Mouse (Mus musculus): ENCODE measurements at regions not wholly inside any gene's neighbourhood (a gene's known extent, or its start where the extent isn't known, plus 50 kb on each side); places are given as distances from the start of the nearest gene placed in this dataset.

DNA sequence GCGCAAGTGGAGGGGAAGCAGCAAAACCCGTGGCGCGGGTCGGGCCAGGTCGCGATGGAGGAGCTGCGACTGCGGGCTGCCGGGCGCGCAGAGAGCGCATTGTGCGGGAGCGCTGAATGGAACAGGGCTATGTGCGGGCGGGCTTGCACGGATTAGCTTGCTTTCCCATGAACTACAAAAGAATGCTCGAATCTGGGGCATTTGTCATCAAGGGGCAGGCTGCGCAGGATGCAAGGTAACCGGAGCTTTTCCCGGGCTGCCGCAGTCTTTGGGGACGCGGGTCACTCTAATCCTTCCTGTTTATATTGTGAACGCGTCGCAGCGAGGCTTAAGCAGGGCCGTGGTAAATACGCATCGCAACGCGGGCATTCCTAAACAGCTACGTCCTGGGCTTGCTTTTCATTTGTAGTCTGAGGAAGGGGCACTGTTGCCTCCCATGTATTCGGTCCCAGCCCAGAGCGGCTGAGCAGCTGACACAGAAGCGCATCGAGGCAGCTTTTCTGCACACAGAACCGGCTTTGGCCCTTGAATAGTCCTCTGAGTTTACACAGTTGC is 64.8 kb upstream of the Akt3 start:
- TF ChIP-seq EP300 (optimal IDR thresholded peaks at IDR 0.05) (no peak), CTCF (IDR thresholded peaks at IDR 0.05; ENCODE audit: low read depth) (no peak)
- Histone ChIP-seq H3K27me3 (ENCODE audit: control insufficient read depth, insufficient read depth, low read length) (0 out of 2 replicates have a peak, but pooled peaks cover 2% of the 10 kb centered on the region), H3K27ac (replicated peaks) (no peak overlapping the region), H3K9ac (ENCODE audit: low read length) (peak overlapping the region; percentile 45), H3K4me1 (replicated peaks; ENCODE audit: control insufficient read depth, insufficient read depth) (no peaks in the 10 kb centered on the region), H3K36me3 (ENCODE audit: control insufficient read depth, insufficient read depth, low read length) (no peaks in the 10 kb centered on the region), H3K9me3 (ENCODE audit: control insufficient read depth, low read length) (no peaks in the 10 kb centered on the region), H3K4me2 (replicated peaks; ENCODE audit: low read depth) (peak overlapping the region; percentile 79), H3K4me3 (ENCODE audit: low read depth, low read length) (peak overlapping the region; percentile 40)
- no peak for ATAC-seq (ENCODE audit: low FRiP score, low TSS enrichment)
- peak; percentile 16 for DNase-seq (ENCODE audit: low spot score)
- WGBS, result 1% methylated on average over 40 of the region's 40 CpGs

- Histone ChIP-seq H3K36me3 (ENCODE audit: control insufficient read depth, insufficient read depth, low read length) (no peaks in the 10 kb centered on the region), H3K9ac (ENCODE audit: low read length) (no peak overlapping the region)
These were observed 64.3 kb upstream of the Akt3 start for GRCm38 (mm10) chr1:177322307-177322685.

DNA sequence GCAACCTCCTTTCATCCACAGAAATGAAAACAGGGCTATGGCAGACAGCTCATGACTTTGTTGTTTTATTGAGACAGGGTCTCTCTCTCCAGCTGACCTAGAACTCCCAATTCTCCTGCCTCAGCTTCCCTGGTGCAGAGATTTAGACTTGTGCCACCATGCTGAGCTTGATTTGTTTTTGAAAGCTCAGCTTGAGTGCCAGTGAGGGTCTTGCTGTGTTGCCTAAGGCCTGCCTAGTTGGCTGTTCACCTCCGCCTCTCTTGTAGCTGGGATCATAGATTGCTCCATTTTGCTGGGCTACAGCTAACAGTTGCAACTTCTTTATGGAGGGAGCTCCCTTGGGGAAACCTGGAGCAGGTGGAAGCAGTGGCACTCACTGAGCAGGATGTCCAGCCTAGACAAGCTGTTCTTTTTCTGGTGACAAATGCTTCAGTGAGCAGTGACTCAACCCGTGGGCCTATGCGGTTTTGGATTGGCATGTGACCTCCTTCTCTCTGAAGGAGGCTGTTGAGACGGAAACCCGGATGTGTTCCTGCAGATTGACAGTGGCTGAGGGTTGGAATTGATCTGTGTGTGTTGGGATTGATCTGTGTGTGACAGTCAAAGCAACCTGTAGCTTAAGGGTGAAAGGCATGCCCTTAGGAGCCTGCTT is 63.8 kb upstream of the Akt3 start:
- no peak overlapping the region for H3K4me3 ChIP-seq (ENCODE audit: low read depth, low read length)
- no peaks in the 10 kb centered on the region for H3K9me3 ChIP-seq (ENCODE audit: control insufficient read depth, low read length)
- 0 out of 2 replicates have a peak, but pooled peaks cover 2% of the 10 kb centered on the region for H3K27me3 ChIP-seq (ENCODE audit: control insufficient read depth, insufficient read depth, low read length)
- WGBS, result 58% methylated on average over 5 of the region's 5 CpGs
- no peak overlapping the region for H3K9ac ChIP-seq (ENCODE audit: low read length)
- TF ChIP-seq CTCF (IDR thresholded peaks at IDR 0.05; ENCODE audit: low read depth) (no peak), EP300 (optimal IDR thresholded peaks at IDR 0.05) (no peak)
- no peaks in the 10 kb centered on the region for H3K4me1 ChIP-seq (replicated peaks; ENCODE audit: control insufficient read depth, insufficient read depth)
- no peak overlapping the region for H3K4me2 ChIP-seq (replicated peaks; ENCODE audit: low read depth)
- H3K36me3 ChIP-seq (ENCODE audit: control insufficient read depth, insufficient read depth, low read length), result no peaks in the 10 kb centered on the region
- no peak overlapping the region for H3K27ac ChIP-seq (replicated peaks)
- DNase-seq (ENCODE audit: low spot score) (no peak), ATAC-seq (ENCODE audit: low FRiP score, low TSS enrichment) (no peak)

More at GRCm38 (mm10) chr1:177322307-177322685, 64.3 kb upstream of the Akt3 start:
- no peak for TF ChIP-seq CTCF (IDR thresholded peaks at IDR 0.05; ENCODE audit: low read depth)
- no peak for TF ChIP-seq EP300 (optimal IDR thresholded peaks at IDR 0.05)
- Histone ChIP-seq H3K4me2 (replicated peaks; ENCODE audit: low read depth) (peak overlapping the region; percentile 79), H3K4me3 (ENCODE audit: low read depth, low read length) (peak overlapping the region; percentile 40), H3K4me1 (replicated peaks; ENCODE audit: control insufficient read depth, insufficient read depth) (no peaks in the 10 kb centered on the region), H3K27me3 (ENCODE audit: control insufficient read depth, insufficient read depth, low read length) (0 out of 2 replicates have a peak, but pooled peaks cover 2% of the 10 kb centered on the region), H3K9me3 (ENCODE audit: control insufficient read depth, low read length) (no peaks in the 10 kb centered on the region), H3K27ac (replicated peaks) (no peak overlapping the region)
- 11% methylated on average over 6 of the region's 6 CpGs for WGBS
- ATAC-seq (ENCODE audit: low FRiP score, low TSS enrichment) (no peak), DNase-seq (ENCODE audit: low spot score) (no peak)

- TF ChIP-seq CTCF (IDR thresholded peaks at IDR 0.05; ENCODE audit: low read depth) (no peak), EP300 (optimal IDR thresholded peaks at IDR 0.05) (no peak)
- no peak for ATAC-seq (ENCODE audit: low FRiP score, low TSS enrichment)
- 11% methylated on average over 5 of the region's 5 CpGs for WGBS
These were observed 50.3 kb upstream of the Akt3 start for GRCm38 (mm10) chr1:177308213-177308872.

More at GRCm38 (mm10) chr1:177308213-177308872, 50.3 kb upstream of the Akt3 start:
- Histone ChIP-seq H3K36me3 (ENCODE audit: control insufficient read depth, insufficient read depth, low read length) (no peaks in the 10 kb centered on the region), H3K9ac (ENCODE audit: low read length) (no peak overlapping the region), H3K27me3 (ENCODE audit: control insufficient read depth, insufficient read depth, low read length) (no peaks in the 10 kb centered on the region), H3K4me3 (ENCODE audit: low read depth, low read length) (no peak overlapping the region), H3K4me1 (replicated peaks; ENCODE audit: control insufficient read depth, insufficient read depth) (no peaks in the 10 kb centered on the region), H3K4me2 (replicated peaks; ENCODE audit: low read depth) (no peak overlapping the region), H3K9me3 (ENCODE audit: control insufficient read depth, low read length) (no peaks in the 10 kb centered on the region), H3K27ac (replicated peaks) (no peak overlapping the region)
- DNase-seq (ENCODE audit: low spot score), result no peak

Measured in stomach, postnatal 0 days (tissue).